Mouse (Mus musculus) ES-E14 (cell line): Measurements from ENCODE around the gene Siglec1. TPM values are rescaled to one million over a fixed set of nuclear protein-coding genes. Genes with fewer than 3 reads are reported as not detected.

Experiments
- DNase-seq: peaks from one replicate; pipeline ENCODE4 v3.0.0-alpha.2; 2013; ENCODE audit warnings: low read depth, low spot score
- H3K27ac ChIP-seq: 2 replicates; pipeline ENCODE4 v1.5.1; 2012; ENCODE audit warnings: low read depth, mild to moderate bottlenecking, low read length, moderate library complexity, mixed read lengths; ENCODE audit not compliant: poor library complexity, insufficient read depth, severe bottlenecking
- H3K36me3 ChIP-seq: 2 replicates; pipeline ENCODE4 v1.6.1; 2012; ENCODE audit warnings: mild to moderate bottlenecking, low read length, moderate library complexity, mixed read lengths; ENCODE audit not compliant: control insufficient read depth, poor library complexity, insufficient read depth, severe bottlenecking
- H3K4me1 ChIP-seq, 2 experiments: fragments of 150-350 bp in 1 of 2; sonication (generic) in 1 of 2; 2 replicates each; pipeline ENCODE4 v1.6.1; 2012; ENCODE audit warnings: low read length in 2 of 2, mild to moderate bottlenecking in 1 of 2, mixed read lengths in 1 of 2; ENCODE audit not compliant: control insufficient read depth in 2 of 2, insufficient read depth in 2 of 2, poor library complexity in 1 of 2
- H3K4me3 ChIP-seq, 2 experiments: fragments of 150-350 bp in 1 of 2; sonication (generic) in 1 of 2; 2 replicates each; pipeline ENCODE4 v1.5.1; 2012; ENCODE audit warnings: low read length in 2 of 2, low read depth in 1 of 2, mild to moderate bottlenecking in 1 of 2, mixed read lengths in 1 of 2; ENCODE audit not compliant: insufficient read depth in 1 of 2, poor library complexity in 1 of 2, severe bottlenecking in 1 of 2
- H3K9ac ChIP-seq: 2 replicates; pipeline ENCODE4 v1.6.1; 2012; ENCODE audit warnings: low read depth, mild to moderate bottlenecking, low read length, mixed read lengths; ENCODE audit not compliant: poor library complexity, insufficient read depth, severe bottlenecking
- H3K9me3 ChIP-seq: fragments of 150-350 bp; sonication (generic); 2 replicates; pipeline ENCODE4 v1.6.1; 2012; ENCODE audit warnings: low read depth, mild to moderate bottlenecking, low read length; ENCODE audit not compliant: control insufficient read depth, insufficient read depth
- CHD2 ChIP-seq: IDR thresholded peaks from 2 replicates; pipeline ENCODE4 v1.6.1; 2014; ENCODE audit warnings: mild to moderate bottlenecking, low read depth, low read length, inconsistent platforms
- HCFC1 ChIP-seq: IDR thresholded peaks from 2 replicates; pipeline ENCODE4 v1.6.1; 2012; ENCODE audit warnings: low read length, inconsistent platforms, borderline replicate concordance; ENCODE audit not compliant: insufficient read depth
- MAFK ChIP-seq: IDR thresholded peaks from 2 replicates; pipeline ENCODE4 v1.6.1; 2014; ENCODE audit warnings: mild to moderate bottlenecking, low read depth, low read length, inconsistent platforms; ENCODE audit not compliant: insufficient read depth
- ZC3H11A ChIP-seq: IDR thresholded peaks from 2 replicates; pipeline ENCODE4 v1.6.1; 2012; ENCODE audit warnings: low read depth, mild to moderate bottlenecking, inconsistent platforms, low read length, borderline replicate concordance
- ZNF384 ChIP-seq: IDR thresholded peaks from 2 replicates; pipeline ENCODE4 v1.6.1; 2012; ENCODE audit warnings: low read depth, low read length, inconsistent platforms
- in situ Hi-C, 2 experiments: fragments of 600-800 bp; cut with MboI; formaldehyde crosslinking; loops; one replicate each; pipeline ENCODE4 v1.15.1; 2025; ENCODE audit warnings: low sequenced_read_pairs in 2 of 2, inconsistent platforms in 1 of 2; ENCODE audit not compliant: unreplicated experiment in 2 of 2
- total RNA-seq: library from RNA; depleted of rRNA; stranded (reverse); fragments of 300-350 nt; gene quantifications from 2 replicates; pipeline ENCODE4 v1.2.3, GENCODE M21; 2012; rRNA removed

The Siglec1 gene
- total RNA-seq, result 0.26 and 0.27 TPM in 2 replicates

GRCm38 (mm10) chr2:131086667-131087390 is at the start of gene Siglec1:
Gene Siglec1 (minus strand): TSS chr2:131086765.
- no peak for TF ChIP-seq ZNF384
- no peak for TF ChIP-seq CHD2
- TF ChIP-seq MAFK, result no peak
- TF ChIP-seq ZC3H11A, result no peak
- no peak for TF ChIP-seq HCFC1
- no peaks in the 10 kb centered on the region for H3K9me3 ChIP-seq
- H3K36me3 ChIP-seq, result no peaks in the 10 kb centered on the region
- no peak within 1 kb of the TSS for H3K9ac ChIP-seq
- no peak within 1 kb of the TSS for H3K27ac ChIP-seq
- H3K4me1 ChIP-seq, result no peaks in the 10 kb centered on the region
- H3K4me3 ChIP-seq, result no peak within 1 kb of the TSS
- no peak for DNase-seq
- in situ Hi-C loops, result no loop called here

GRCm38 (mm10) chr2:131135521-131136139 is 49.1 kb upstream of the Siglec1 start:
- H3K4me3 ChIP-seq, result no peak overlapping the region
- H3K36me3 ChIP-seq, result no peaks in the 10 kb centered on the region
- no peak overlapping the region for H3K9ac ChIP-seq
- H3K4me1 ChIP-seq, result peaks cover 0 to 4% of the 10 kb centered on the region in 2 experiments; a peak in 1 of 4 replicates
- in situ Hi-C loops, result no loop called here
- no peak overlapping the region for H3K27ac ChIP-seq
- H3K9me3 ChIP-seq, result no peaks in the 10 kb centered on the region
- DNase-seq, result no peak
- TF ChIP-seq ZNF384 (no peak), ZC3H11A (no peak), CHD2 (no peak), MAFK (no peak), HCFC1 (no peak)

- Histone ChIP-seq H3K4me3 (no peak overlapping the region), H3K27ac (no peak overlapping the region), H3K36me3 (no peaks in the 10 kb centered on the region), H3K9me3 (no peaks in the 10 kb centered on the region), H3K9ac (no peak overlapping the region), H3K4me1 (peaks cover 0 to 4% of the 10 kb centered on the region in 2 experiments; a peak in 1 of 4 replicates)
- TF ChIP-seq ZNF384, result no peak
- TF ChIP-seq CHD2, result no peak
- no peak for TF ChIP-seq ZC3H11A
- TF ChIP-seq MAFK, result no peak
- no peak for TF ChIP-seq HCFC1
- DNase-seq, result no peak
- in situ Hi-C loops, result no loop called here
Measured at GRCm38 (mm10) chr2:131134826-131135400, 48.3 kb upstream of the Siglec1 start.

- no peaks in the 10 kb centered on the region for H3K36me3 ChIP-seq
Measured at GRCm38 (mm10) chr2:131134381-131134780, 47.8 kb upstream of the Siglec1 start.

More at GRCm38 (mm10) chr2:131134381-131134780, 47.8 kb upstream of the Siglec1 start:
- Histone ChIP-seq H3K9ac (no peak overlapping the region), H3K27ac (no peak overlapping the region), H3K4me1 (peaks cover 0 to 4% of the 10 kb centered on the region in 2 experiments; a peak in 1 of 4 replicates), H3K9me3 (no peaks in the 10 kb centered on the region), H3K4me3 (no peak overlapping the region)
- DNase-seq, result no peak
- in situ Hi-C loops, result no loop called here
- TF ChIP-seq CHD2 (no peak), HCFC1 (no peak), ZC3H11A (no peak), MAFK (no peak), ZNF384 (no peak)
